Mouse (Mus musculus): ENCODE results near the gene Hspb2. TPM values are rescaled to one million over a fixed set of nuclear protein-coding genes. Genes with fewer than 3 reads are reported as not detected.

Hspb2 gene
- polyA plus RNA-seq, 1 experiment from 2014 or later = 21.6 TPM

GRCm38 (mm10) chr9:50725921-50726590 is 26.1 kb downstream of the Hspb2 start:
- Histone ChIP-seq H3K9me3 (ENCODE audit: control insufficient read depth, low read length) (no peaks in the 10 kb centered on the region), H3K27ac (replicated peaks) (no peak overlapping the region), H3K36me3 (ENCODE audit: control insufficient read depth, insufficient read depth, low read length) (no peaks in the 10 kb centered on the region), H3K9ac (ENCODE audit: low read length) (no peak overlapping the region), H3K4me3 (ENCODE audit: low read depth, low read length) (no peak overlapping the region), H3K4me1 (replicated peaks; ENCODE audit: control insufficient read depth, insufficient read depth) (peaks cover 4% of the 10 kb centered on the region; the same call in 1 of the 2 replicates), H3K4me2 (replicated peaks; ENCODE audit: low read depth) (no peak overlapping the region), H3K27me3 (ENCODE audit: control insufficient read depth, insufficient read depth, low read length) (no peaks in the 10 kb centered on the region)
- no peak for ATAC-seq (ENCODE audit: low FRiP score, low TSS enrichment)
- 53% methylated on average over 8 of the region's 8 CpGs for WGBS
- TF ChIP-seq EP300 (optimal IDR thresholded peaks at IDR 0.05) (no peak), CTCF (IDR thresholded peaks at IDR 0.05; ENCODE audit: low read depth) (no peak)
- DNase-seq (ENCODE audit: low spot score) = no peak

DNA sequence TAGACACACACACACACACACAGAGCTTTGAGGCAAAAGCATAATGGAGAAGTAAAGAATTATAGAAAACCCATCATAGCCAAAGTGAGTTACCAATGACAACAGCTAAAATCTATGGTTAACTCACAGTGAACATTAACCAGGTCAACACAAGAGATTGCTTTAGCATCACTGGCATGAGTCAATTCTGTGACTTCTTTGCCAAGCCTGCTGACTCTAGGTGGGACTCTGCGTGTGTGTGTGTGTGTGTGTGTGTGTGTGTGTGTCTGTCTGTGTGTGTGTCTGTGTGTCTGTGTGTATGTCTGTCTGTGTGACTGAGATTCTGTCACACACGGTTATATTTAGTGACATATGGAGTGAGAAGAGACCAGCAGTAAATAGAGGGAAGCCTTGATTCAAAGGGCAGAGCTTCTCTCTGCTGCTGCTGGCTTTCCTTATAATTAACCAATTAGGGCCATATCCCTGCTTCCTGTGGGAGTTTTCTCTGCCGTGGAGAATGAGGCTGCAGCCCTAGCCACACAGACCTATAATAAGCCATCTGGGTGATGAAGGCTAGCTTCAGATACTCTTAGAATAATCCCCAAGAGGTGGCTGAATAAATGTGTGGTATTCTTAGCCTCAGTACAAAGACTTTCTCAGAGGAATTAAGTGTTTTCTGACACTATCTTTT is 27.4 kb downstream of the Hspb2 start:
- Histone ChIP-seq H3K4me1 (replicated peaks; ENCODE audit: control insufficient read depth, insufficient read depth) (peaks cover 6% of the 10 kb centered on the region; the same call in 1 of the 2 replicates), H3K36me3 (ENCODE audit: control insufficient read depth, insufficient read depth, low read length) (no peaks in the 10 kb centered on the region), H3K9me3 (ENCODE audit: control insufficient read depth, low read length) (no peaks in the 10 kb centered on the region), H3K9ac (ENCODE audit: low read length) (no peak overlapping the region), H3K4me2 (replicated peaks; ENCODE audit: low read depth) (no peak overlapping the region), H3K27ac (replicated peaks) (no peak overlapping the region), H3K4me3 (ENCODE audit: low read depth, low read length) (no peak overlapping the region), H3K27me3 (ENCODE audit: control insufficient read depth, insufficient read depth, low read length) (no peaks in the 10 kb centered on the region)
- WGBS = 68% methylated on average over 3 of the region's 3 CpGs
- TF ChIP-seq EP300 (optimal IDR thresholded peaks at IDR 0.05) (no peak), CTCF (IDR thresholded peaks at IDR 0.05; ENCODE audit: low read depth) (no peak)
- DNase-seq (ENCODE audit: low spot score) = no peak
- no peak for ATAC-seq (ENCODE audit: low FRiP score, low TSS enrichment)

DNA sequence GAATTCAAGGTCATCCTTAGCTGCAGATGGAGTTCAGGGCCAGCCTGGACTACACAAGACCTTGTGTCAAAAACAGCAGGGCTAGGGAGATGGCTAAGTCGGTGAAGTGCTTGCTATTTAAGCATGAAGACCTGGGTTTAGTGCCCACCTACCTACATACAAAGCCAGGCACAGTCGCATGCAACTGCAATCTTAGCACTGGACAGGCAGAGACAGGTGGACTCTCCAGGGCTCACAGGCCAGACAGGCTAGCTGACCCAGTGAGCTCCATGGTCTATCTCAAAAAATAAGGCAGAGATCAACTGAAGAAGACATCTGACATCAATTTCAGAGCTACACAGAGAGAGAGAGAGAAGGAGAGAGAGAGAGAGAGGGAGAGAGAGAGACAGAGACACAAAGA is 28.0 kb downstream of the Hspb2 start:
- Histone ChIP-seq H3K4me3 (ENCODE audit: low read depth, low read length) (no peak overlapping the region), H3K9me3 (ENCODE audit: control insufficient read depth, low read length) (no peaks in the 10 kb centered on the region), H3K9ac (ENCODE audit: low read length) (no peak overlapping the region), H3K4me1 (replicated peaks; ENCODE audit: control insufficient read depth, insufficient read depth) (peaks cover 6% of the 10 kb centered on the region; the same call in 1 of the 2 replicates), H3K27me3 (ENCODE audit: control insufficient read depth, insufficient read depth, low read length) (no peaks in the 10 kb centered on the region), H3K27ac (replicated peaks) (no peak overlapping the region), H3K4me2 (replicated peaks; ENCODE audit: low read depth) (no peak overlapping the region), H3K36me3 (ENCODE audit: control insufficient read depth, insufficient read depth, low read length) (no peaks in the 10 kb centered on the region)
- 78% methylated on average over 2 of the region's 2 CpGs for WGBS
- TF ChIP-seq CTCF (IDR thresholded peaks at IDR 0.05; ENCODE audit: low read depth) (no peak), EP300 (optimal IDR thresholded peaks at IDR 0.05) (no peak)
- DNase-seq (ENCODE audit: low spot score) = no peak
- ATAC-seq (ENCODE audit: low FRiP score, low TSS enrichment) = no peak

GRCm38 (mm10) chr9:50723406-50723805 is 28.7 kb downstream of the Hspb2 start:
- H3K4me1 ChIP-seq (replicated peaks; ENCODE audit: control insufficient read depth, insufficient read depth) = peaks cover 6% of the 10 kb centered on the region; the same call in 1 of the 2 replicates
- peak overlapping the region; percentile 37 for H3K4me2 ChIP-seq (replicated peaks; ENCODE audit: low read depth)
- ATAC-seq (ENCODE audit: low FRiP score, low TSS enrichment) = peak; percentile 37; the same call in 1 of the 2 replicates
- H3K4me3 ChIP-seq (ENCODE audit: low read depth, low read length) = peak overlapping the region; percentile 13; the same call in 1 of the 2 replicates
- H3K27ac ChIP-seq (replicated peaks) = peak overlapping the region; percentile 58
- H3K36me3 ChIP-seq (ENCODE audit: control insufficient read depth, insufficient read depth, low read length) = no peaks in the 10 kb centered on the region
- DNase-seq (ENCODE audit: low spot score) = peak; percentile 72
- 8% methylated on average over 7 of the region's 7 CpGs for WGBS
- TF ChIP-seq CTCF (IDR thresholded peaks at IDR 0.05; ENCODE audit: low read depth) (no peak), EP300 (optimal IDR thresholded peaks at IDR 0.05) (no peak)
- no peaks in the 10 kb centered on the region for H3K27me3 ChIP-seq (ENCODE audit: control insufficient read depth, insufficient read depth, low read length)
- H3K9ac ChIP-seq (ENCODE audit: low read length) = 0 out of 2 replicates have a peak overlapping the region, but pooled peaks have one; percentile 18
- no peaks in the 10 kb centered on the region for H3K9me3 ChIP-seq (ENCODE audit: control insufficient read depth, low read length)

GRCm38 (mm10) chr9:50722451-50722911 is 29.7 kb downstream of the Hspb2 start:
- no peak for DNase-seq (ENCODE audit: low spot score)
- Histone ChIP-seq H3K4me2 (replicated peaks; ENCODE audit: low read depth) (no peak overlapping the region), H3K9ac (ENCODE audit: low read length) (no peak overlapping the region), H3K4me1 (replicated peaks; ENCODE audit: control insufficient read depth, insufficient read depth) (peaks cover 6% of the 10 kb centered on the region; the same call in 1 of the 2 replicates), H3K36me3 (ENCODE audit: control insufficient read depth, insufficient read depth, low read length) (no peaks in the 10 kb centered on the region), H3K27ac (replicated peaks) (no peak overlapping the region), H3K4me3 (ENCODE audit: low read depth, low read length) (no peak overlapping the region), H3K9me3 (ENCODE audit: control insufficient read depth, low read length) (no peaks in the 10 kb centered on the region), H3K27me3 (ENCODE audit: control insufficient read depth, insufficient read depth, low read length) (no peaks in the 10 kb centered on the region)
- 57% methylated on average over 8 of the region's 8 CpGs for WGBS
- ATAC-seq (ENCODE audit: low FRiP score, low TSS enrichment) = no peak
- no peak for TF ChIP-seq CTCF (IDR thresholded peaks at IDR 0.05; ENCODE audit: low read depth)
- TF ChIP-seq EP300 (optimal IDR thresholded peaks at IDR 0.05) = no peak

GRCm38 (mm10) chr9:50721061-50721460 is 31.1 kb downstream of the Hspb2 start:
- no peak for ATAC-seq (ENCODE audit: low FRiP score, low TSS enrichment)
- no peak overlapping the region for H3K4me2 ChIP-seq (replicated peaks; ENCODE audit: low read depth)
- no peak overlapping the region for H3K27ac ChIP-seq (replicated peaks)
- no peaks in the 10 kb centered on the region for H3K9me3 ChIP-seq (ENCODE audit: control insufficient read depth, low read length)
- no peak for DNase-seq (ENCODE audit: low spot score)
- TF ChIP-seq CTCF (IDR thresholded peaks at IDR 0.05; ENCODE audit: low read depth) (no peak), EP300 (optimal IDR thresholded peaks at IDR 0.05) (no peak)
- H3K4me1 ChIP-seq (replicated peaks; ENCODE audit: control insufficient read depth, insufficient read depth) = 0 out of 2 replicates have a peak, but pooled peaks cover 6% of the 10 kb centered on the region
- no peaks in the 10 kb centered on the region for H3K36me3 ChIP-seq (ENCODE audit: control insufficient read depth, insufficient read depth, low read length)
- no peaks in the 10 kb centered on the region for H3K27me3 ChIP-seq (ENCODE audit: control insufficient read depth, insufficient read depth, low read length)
- H3K4me3 ChIP-seq (ENCODE audit: low read depth, low read length) = no peak overlapping the region
- 30% methylated on average over 12 of the region's 12 CpGs for WGBS
- no peak overlapping the region for H3K9ac ChIP-seq (ENCODE audit: low read length)
